Mouse (Mus musculus) embryo, embryonic 11 days (tissue): Measurements from ENCODE around the gene Pkdcc.

Experiments
- DNase-seq: peaks from one replicate; pipeline ENCODE4 v3.0.0-alpha.2; 2015

The Pkdcc gene

GRCm38 (mm10) chr17:83213228-83213915 lies 1.7 kb upstream of the Pkdcc start:
- no peak for DNase-seq

- peak; percentile 79 for DNase-seq
Observed at GRCm38 (mm10) chr17:83214161-83214592, 915 bp upstream of the Pkdcc start.

- DNase-seq, result peak; percentile 69
Observed at GRCm38 (mm10) chr17:83215529-83216244, 595 bp downstream of the Pkdcc start.

- no peak for DNase-seq
Observed at GRCm38 (mm10) chr17:83216251-83216919, 1.3 kb downstream of the Pkdcc start.

DNA sequence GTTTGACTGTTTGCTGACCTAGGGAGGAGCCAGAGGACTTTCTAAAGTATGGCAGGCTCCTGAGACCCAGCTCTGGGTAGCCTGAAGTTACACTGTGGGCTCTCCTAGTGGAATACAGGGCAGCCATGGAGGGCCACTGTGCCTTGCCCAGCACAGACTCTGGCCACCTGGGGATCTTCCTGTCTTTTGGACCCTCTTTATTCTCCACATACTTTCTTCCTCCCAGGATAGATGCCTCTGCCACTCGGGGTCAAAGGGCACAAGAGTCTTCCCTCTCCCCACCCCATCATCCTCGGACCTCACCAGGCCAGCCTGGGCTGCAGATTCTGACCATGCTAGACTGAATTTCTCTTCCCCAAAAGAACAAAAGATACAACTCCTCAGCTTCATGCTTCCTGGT lies 3.1 kb downstream of the Pkdcc start:
- no peak for DNase-seq

GRCm38 (mm10) chr17:83218722-83219121 lies 3.6 kb downstream of the Pkdcc start:
- DNase-seq, result no peak

DNA sequence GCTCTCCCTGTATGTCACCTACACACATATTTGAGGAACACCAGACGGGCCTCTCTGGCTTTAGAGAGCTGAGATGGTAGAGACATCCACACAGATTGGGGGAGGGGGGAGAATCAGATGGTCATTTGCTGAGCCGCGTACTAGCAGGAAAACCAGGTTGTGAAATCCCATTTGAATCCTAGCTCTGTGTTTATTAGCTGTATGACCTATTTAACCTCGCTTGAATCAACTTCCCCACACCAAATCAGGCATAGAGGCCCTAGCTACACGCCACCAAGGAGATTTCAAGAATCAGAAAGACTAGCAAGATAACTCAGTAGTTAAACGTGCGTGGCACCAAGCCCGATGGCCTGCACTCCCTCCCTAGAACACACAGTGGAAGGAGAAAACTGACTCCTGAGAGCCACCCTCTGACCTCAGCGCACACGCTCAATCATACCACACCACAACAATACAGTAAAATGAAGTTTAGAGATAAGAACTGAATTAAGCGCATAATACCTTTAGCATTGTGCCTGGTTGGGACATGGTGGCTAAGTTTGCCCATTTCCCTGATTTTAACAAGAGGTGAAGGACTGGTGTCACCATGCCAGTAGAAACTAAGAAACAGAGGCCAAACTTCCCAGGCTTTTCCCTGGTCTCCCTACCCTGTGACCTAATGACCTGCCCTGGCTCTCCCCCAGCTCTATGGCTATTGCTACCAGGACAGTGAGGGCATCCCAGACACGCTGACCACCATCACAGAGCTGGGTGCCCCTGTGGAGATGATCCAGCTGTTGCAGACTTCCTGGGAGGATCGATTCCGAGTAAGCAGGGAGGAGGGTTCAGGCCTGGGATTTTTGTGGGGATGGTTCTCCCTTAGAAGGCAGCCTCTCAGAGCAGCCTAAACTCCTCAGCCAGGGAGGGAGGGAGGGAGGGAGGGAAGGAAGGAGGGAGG lies 4.5 kb downstream of the Pkdcc start:
- no peak for DNase-seq

GRCm38 (mm10) chr17:83220954-83221538 lies 6.0 kb downstream of the Pkdcc start:
- DNase-seq, result no peak

- DNase-seq, result no peak
Observed at GRCm38 (mm10) chr17:83221611-83222500, 6.8 kb downstream of the Pkdcc start.

- peak; percentile 70 for DNase-seq
Observed at GRCm38 (mm10) chr17:83222705-83223104, 7.6 kb downstream of the Pkdcc start.

DNA sequence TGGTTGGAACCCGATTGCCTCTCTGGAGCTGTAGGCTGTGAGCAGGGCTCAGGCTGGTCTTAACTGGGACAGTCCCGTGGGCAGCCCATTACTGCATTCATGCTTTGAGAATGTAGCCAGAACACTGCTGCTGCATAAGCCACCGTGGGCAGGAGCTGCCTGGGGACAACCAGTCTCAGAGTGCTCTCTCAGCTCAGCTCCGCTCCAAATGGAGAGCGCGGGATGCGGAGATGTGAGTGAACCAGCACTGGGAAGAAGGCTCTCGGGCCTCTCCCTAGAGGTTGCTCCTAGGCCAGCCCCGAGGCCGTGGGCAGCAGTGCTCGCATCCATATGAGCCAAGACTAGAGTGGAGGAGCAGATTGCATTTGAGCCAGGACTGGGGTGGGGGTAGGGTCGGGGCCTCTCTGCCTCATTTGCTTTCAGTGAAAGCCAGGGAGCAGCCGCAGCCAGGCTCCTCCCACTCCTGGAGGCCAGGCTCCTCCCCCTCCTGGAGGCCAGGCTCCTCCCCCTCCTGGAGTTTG lies 9.4 kb downstream of the Pkdcc start:
- peak; percentile 58 for DNase-seq

- DNase-seq, result no peak
Observed at GRCm38 (mm10) chr17:83226395-83226986, 11.4 kb downstream of the Pkdcc start.

- no peak for DNase-seq
Observed at GRCm38 (mm10) chr17:83231357-83231756, 16.3 kb downstream of the Pkdcc start.

GRCm38 (mm10) chr17:83235227-83235626 lies 20.1 kb downstream of the Pkdcc start:
- DNase-seq, result no peak

GRCm38 (mm10) chr17:83236202-83236601 lies 21.1 kb downstream of the Pkdcc start:
- no peak for DNase-seq

- no peak for DNase-seq
Observed at GRCm38 (mm10) chr17:83238123-83239058, 23.3 kb downstream of the Pkdcc start.

DNA sequence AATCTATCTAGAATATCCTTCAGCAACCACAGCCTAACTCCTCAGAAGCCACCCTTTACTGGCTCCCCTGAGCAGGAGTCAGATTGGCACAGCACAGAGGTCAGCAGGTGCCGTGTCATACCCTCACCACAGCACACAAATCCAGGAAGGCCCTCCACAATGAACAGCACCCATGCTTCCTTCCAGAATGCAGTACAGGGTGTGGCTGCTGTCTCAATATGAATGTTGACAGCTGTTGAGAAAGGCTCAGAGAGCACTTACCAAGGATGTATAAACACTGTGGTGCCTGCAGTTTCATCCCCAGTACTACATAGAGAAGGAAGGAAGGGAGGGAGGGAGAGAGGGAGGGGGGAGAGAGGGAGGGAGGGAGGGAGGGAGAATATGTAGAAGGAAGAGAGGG lies 29.4 kb downstream of the Pkdcc start:
- DNase-seq, result no peak

DNA sequence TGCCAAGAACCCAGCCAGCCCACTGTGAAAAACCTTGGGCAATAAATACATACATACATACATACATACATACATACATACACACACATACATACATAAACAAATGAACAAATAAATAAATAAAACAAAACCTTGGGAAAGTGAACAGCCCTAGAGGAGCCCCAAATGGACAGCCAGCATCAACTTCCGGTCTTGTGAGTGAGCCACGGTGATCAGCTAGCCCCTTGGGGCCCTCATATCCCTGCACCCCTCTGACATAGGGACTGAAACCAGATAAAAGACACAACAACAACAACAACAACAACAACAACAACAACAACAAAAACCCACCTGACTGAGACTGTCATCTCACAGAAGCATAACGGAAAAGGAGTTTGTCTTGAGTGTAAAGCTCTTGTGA lies 30.4 kb downstream of the Pkdcc start:
- no peak for DNase-seq

DNA sequence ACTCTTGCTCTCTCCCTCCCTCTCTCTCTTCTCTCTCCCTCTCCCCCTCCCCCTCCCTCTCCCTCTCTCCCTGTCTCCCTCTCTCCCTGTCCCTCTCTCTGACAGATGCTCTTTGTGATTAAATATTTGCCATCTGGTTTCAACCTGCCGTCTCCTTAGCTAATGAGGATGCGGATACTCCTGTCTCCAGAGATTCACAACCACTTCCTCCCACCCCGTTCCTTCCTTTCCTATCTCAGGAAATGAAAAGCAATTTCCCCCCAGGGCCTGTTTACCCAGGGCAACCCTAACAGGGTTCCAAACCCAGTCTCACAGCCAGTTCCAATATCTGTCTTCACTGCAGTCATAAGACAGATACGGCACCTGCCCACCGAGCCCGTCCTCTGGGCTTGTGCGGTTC lies 31.0 kb downstream of the Pkdcc start:
- peak; percentile 26 for DNase-seq
